Mouse (Mus musculus) lung, postnatal 0 days (tissue): ENCODE data around the gene Olfr49. TPM values are rescaled to one million over a fixed set of nuclear protein-coding genes. Genes with fewer than 3 reads are reported as not detected.

Source experiments
- ATAC-seq: fragments of 200-750 bp; cut with Nextera tagmentation; 2 replicates; pipeline ENCODE4 v1.8.0; 2017; ENCODE audit warnings: moderate library complexity
- DNase-seq: peaks from one replicate; pipeline ENCODE4 v3.0.0-alpha.2; 2016; ENCODE audit warnings: low spot score
- H3K27ac ChIP-seq: fragments of 300-500 bp; sonication (generic); 2 replicates; pipeline ENCODE4 v1.5.1; 2014; ENCODE audit warnings: antibody characterized with exemption, mild to moderate bottlenecking, low read length, mixed read lengths
- H3K27me3 ChIP-seq: fragments of 300-500 bp; sonication (generic); replicated peaks from 2 replicates; pipeline ENCODE4 v1.6.1; 2014; ENCODE audit warnings: low read length, mixed read lengths; ENCODE audit not compliant: insufficient read depth
- H3K36me3 ChIP-seq: fragments of 300-500 bp; sonication (generic); 2 replicates; pipeline ENCODE4 v1.6.1; 2014; ENCODE audit warnings: low read length, mixed read lengths; ENCODE audit not compliant: insufficient read depth
- H3K4me1 ChIP-seq: fragments of 300-500 bp; sonication (generic); 2 replicates; pipeline ENCODE4 v1.6.1; 2014; ENCODE audit warnings: antibody characterized with exemption, low read depth, low read length, mixed read lengths; ENCODE audit not compliant: insufficient read depth
- H3K4me2 ChIP-seq: fragments of 300-500 bp; sonication (generic); replicated peaks from 2 replicates; pipeline ENCODE4 v1.6.1; 2014; ENCODE audit warnings: low read depth, mild to moderate bottlenecking, low read length, moderate library complexity, mixed read lengths
- H3K4me3 ChIP-seq: fragments of 300-500 bp; sonication (generic); 2 replicates; pipeline ENCODE4 v1.5.1; 2014; ENCODE audit warnings: low read depth, low read length
- H3K9ac ChIP-seq: fragments of 300-500 bp; sonication (generic); replicated peaks from 2 replicates; pipeline ENCODE4 v1.6.1; 2014; ENCODE audit warnings: low read depth, mild to moderate bottlenecking
- H3K9me3 ChIP-seq: fragments of 300-500 bp; sonication (generic); 2 replicates; pipeline ENCODE4 v1.6.1; 2016; ENCODE audit warnings: low read length, mixed read lengths
- CTCF ChIP-seq: IDR thresholded peaks from 2 replicates; pipeline ENCODE4 v1.5.1; 2016; ENCODE audit warnings: antibody characterized with exemption, mild to moderate bottlenecking
- EP300 ChIP-seq: IDR thresholded peaks from 2 replicates; pipeline ENCODE4 v1.6.1; 2016; ENCODE audit warnings: antibody characterized with exemption, mild to moderate bottlenecking, control low read depth
- WGBS: fragments of 180-500 bp; shearing (Covaris S2); extraction: QIAGEN DNeasy Blood & Tissue Kit; methylation state at CpG from one replicate; pipeline ENCODE4 v1.1.7; 2014; 5-methylcytosine and 5-hydroxymethylcytosine counted together
- polyA plus RNA-seq: library from polyadenylated mRNA; unstranded; fragments of >200 nt; fragmentation: Nextera tagmentation; extraction: Ambion mirVana; gene quantifications from 2 replicates; pipeline ENCODE4 v1.2.1, GENCODE M21; 2015

Gene Olfr49
- polyA plus RNA-seq, 1 experiment from 2014 or later = 0.04 TPM

DNA sequence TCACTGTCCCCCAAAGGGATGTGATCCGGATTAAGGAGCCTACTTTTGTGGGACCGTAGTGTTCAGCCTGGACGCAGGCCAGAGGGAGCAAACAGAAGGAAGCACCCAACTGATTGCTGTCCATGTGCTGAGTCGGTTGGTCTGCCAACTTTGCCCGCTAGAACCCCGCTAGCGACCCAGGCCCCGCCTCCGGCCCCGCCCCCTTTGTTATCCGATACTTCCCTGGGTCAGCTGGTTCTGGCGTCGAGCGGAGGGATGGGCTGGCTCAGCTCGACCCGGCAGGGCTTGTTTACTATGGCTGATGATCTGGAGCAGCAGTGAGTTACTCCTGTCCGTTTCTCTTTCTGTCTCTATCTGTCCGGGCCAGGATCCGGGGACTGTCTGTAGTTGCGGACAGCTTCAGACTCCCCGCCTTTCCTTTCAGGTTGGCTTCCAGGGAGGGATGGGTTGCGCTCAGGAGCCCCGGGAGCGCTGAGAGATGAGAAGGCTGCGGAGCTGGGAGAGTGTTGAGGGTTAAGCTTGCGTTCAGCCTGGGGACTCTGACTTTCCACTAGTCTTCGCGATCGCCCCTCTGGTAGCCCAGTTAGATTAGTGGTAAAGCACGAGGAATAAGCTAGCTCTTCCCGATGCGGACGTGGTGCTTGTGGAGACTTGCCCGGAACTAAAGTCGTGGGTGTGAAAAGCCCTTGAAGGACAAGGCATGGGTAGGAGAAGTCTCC lies 25.6 kb downstream of the Olfr49 start:
- Histone ChIP-seq H3K4me1 (peaks cover 15% of the 10 kb centered on the region; the same call in 1 of the 2 replicates), H3K27me3 (no peaks in the 10 kb centered on the region), H3K27ac (peak overlapping the region; percentile 81), H3K4me2 (peak overlapping the region; percentile 86), H3K9ac (peak overlapping the region; percentile 71), H3K9me3 (no peaks in the 10 kb centered on the region), H3K36me3 (peaks cover 11% of the 10 kb centered on the region; the same call in 1 of the 2 replicates), H3K4me3 (peak overlapping the region; percentile 78)
- ATAC-seq (peak; percentile 97), DNase-seq (peak; percentile 96)
- TF ChIP-seq CTCF (no peak), EP300 (no peak)
- under 1% methylated on average over 35 of the region's 35 CpGs for WGBS

DNA sequence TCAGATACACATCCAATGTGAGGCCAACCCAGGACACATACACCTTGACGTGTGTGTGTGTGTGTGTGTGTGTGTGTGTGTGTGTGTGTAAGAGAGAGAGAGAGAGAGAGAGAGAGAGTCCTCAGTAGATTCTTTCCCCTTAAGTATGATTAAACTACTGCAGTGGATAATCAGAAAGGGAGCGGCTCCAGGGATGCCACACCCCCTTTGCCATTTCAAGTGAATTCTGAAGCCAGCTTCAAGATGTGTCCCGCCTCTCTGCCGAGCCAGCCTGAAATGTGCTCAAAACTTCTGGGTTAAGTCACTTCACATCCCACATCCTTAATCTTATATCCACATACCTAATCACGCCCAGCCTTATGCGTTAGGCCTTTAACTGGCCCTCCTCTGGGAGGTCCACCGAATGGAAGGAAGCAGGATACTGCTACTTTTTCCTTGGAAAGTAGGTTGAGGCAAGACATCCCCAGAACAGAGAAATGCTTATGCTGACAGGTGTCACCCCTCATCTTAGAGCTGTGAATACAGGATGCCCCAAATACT lies 26.5 kb downstream of the Olfr49 start:
- Histone ChIP-seq H3K36me3 (0 out of 2 replicates have a peak, but pooled peaks cover 4% of the 10 kb centered on the region), H3K4me1 (peaks cover 15% of the 10 kb centered on the region; the same call in 1 of the 2 replicates), H3K9ac (no peak overlapping the region), H3K9me3 (no peaks in the 10 kb centered on the region), H3K27ac (0 out of 2 replicates have a peak overlapping the region, but pooled peaks have one; percentile 81), H3K4me2 (peak overlapping the region; percentile 86; the same call in 1 of the 2 replicates), H3K27me3 (no peaks in the 10 kb centered on the region), H3K4me3 (no peak overlapping the region)
- DNase-seq (peak; percentile 35), ATAC-seq (no peak)
- no peak for TF ChIP-seq EP300
- no peak for TF ChIP-seq CTCF
- 37% methylated on average over 7 of the region's 7 CpGs for WGBS

- TF ChIP-seq EP300 (no peak), CTCF (no peak)
- Histone ChIP-seq H3K4me3 (peak overlapping the region; percentile 75), H3K4me2 (peak overlapping the region; percentile 60), H3K9me3 (no peaks in the 10 kb centered on the region), H3K4me1 (peaks cover 10% of the 10 kb centered on the region; the same call in 1 of the 2 replicates), H3K36me3 (no peaks in the 10 kb centered on the region), H3K27me3 (no peaks in the 10 kb centered on the region), H3K27ac (peak overlapping the region; percentile 87), H3K9ac (peak overlapping the region; percentile 50; the same call in 1 of the 2 replicates)
- DNase-seq = peak; percentile 34
- ATAC-seq = no peak
- WGBS = 48% methylated on average over 12 of the region's 12 CpGs
Measured at GRCm38 (mm10) chr14:54254670-54255202, 30.0 kb downstream of the Olfr49 start.

- H3K4me1 ChIP-seq = peaks cover 18% of the 10 kb centered on the region
- WGBS = under 1% methylated on average over 39 of the region's 39 CpGs
- H3K9me3 ChIP-seq = no peaks in the 10 kb centered on the region
- H3K4me3 ChIP-seq = peak within 1 kb of the TSS; percentile 75
- peak within 1 kb of the TSS; percentile 80 for H3K9ac ChIP-seq
- peak within 1 kb of the TSS; percentile 87 for H3K27ac ChIP-seq
- H3K36me3 ChIP-seq = no peaks in the 10 kb centered on the region
- ATAC-seq (peak; percentile 99), DNase-seq (peak; percentile 100)
- H3K4me2 ChIP-seq = peak within 1 kb of the TSS; percentile 66
- H3K27me3 ChIP-seq = no peaks in the 10 kb centered on the region
- peak; percentile 84 for TF ChIP-seq EP300
- TF ChIP-seq CTCF = peak; percentile 33
Measured at GRCm38 (mm10) chr14:54253741-54254291, 30.9 kb downstream of the Olfr49 start, which contains the start of the genes Dad1 and Abhd4. TSS of gene Dad1 (minus strand) at chr14:54254104. TSS of gene Abhd4 (plus strand) at chr14:54254188.

DNA sequence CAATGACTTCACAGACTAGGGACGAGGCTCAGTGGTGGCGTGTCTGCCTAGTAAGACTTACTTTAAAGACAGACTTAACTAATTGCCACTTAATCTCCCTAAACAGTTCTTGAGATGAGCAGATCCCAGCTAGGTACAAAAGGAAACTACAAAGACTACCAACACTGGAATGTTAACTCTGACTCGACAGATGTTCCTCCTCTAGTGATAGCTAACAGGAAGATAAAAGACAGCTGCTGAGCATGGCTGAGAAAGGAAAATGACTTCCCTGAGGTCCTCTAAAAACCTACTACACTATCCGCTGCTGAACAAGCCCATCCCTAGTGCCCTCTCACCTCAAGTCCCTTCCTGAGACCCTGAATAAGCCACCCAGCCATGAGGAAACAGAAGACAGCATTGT lies 34.6 kb downstream of the Olfr49 start:
- H3K4me1 ChIP-seq = peaks cover 16% of the 10 kb centered on the region
- H3K9ac ChIP-seq = no peak overlapping the region
- H3K9me3 ChIP-seq = no peaks in the 10 kb centered on the region
- H3K4me3 ChIP-seq = no peak overlapping the region
- no peaks in the 10 kb centered on the region for H3K36me3 ChIP-seq
- DNase-seq (peak; percentile 53), ATAC-seq (no peak)
- TF ChIP-seq EP300 (0 out of 2 replicates have a peak, but pooled peaks have one; percentile 10), CTCF (no peak)
- H3K27me3 ChIP-seq = no peaks in the 10 kb centered on the region
- 42% methylated on average over 4 of the region's 4 CpGs for WGBS
- no peak overlapping the region; the same call in 1 of the 2 replicates for H3K4me2 ChIP-seq
- peak overlapping the region; percentile 2; the same call in 1 of the 2 replicates for H3K27ac ChIP-seq

- H3K4me1 ChIP-seq = peaks cover 16% of the 10 kb centered on the region
- peak overlapping the region; percentile 2; the same call in 1 of the 2 replicates for H3K27ac ChIP-seq
- 27% methylated on average over 9 of the region's 9 CpGs for WGBS
- no peaks in the 10 kb centered on the region for H3K9me3 ChIP-seq
- no peaks in the 10 kb centered on the region for H3K27me3 ChIP-seq
- ATAC-seq = no peak
- H3K4me2 ChIP-seq = peak overlapping the region; percentile 11; the same call in 1 of the 2 replicates
- no peak for TF ChIP-seq CTCF
- no peak for TF ChIP-seq EP300
- no peak overlapping the region for H3K4me3 ChIP-seq
- peak; percentile 69 for DNase-seq
- no peaks in the 10 kb centered on the region for H3K36me3 ChIP-seq
- H3K9ac ChIP-seq = no peak overlapping the region
Measured at GRCm38 (mm10) chr14:54249326-54249725, 35.4 kb downstream of the Olfr49 start.
